Mouse (Mus musculus) kidney, embryonic 15.5 days (tissue): ENCODE data around the gene Gdi2. TPM values are rescaled to one million over a fixed set of nuclear protein-coding genes. Genes with fewer than 3 reads are reported as not detected.
"Not testable (repeated sequence)": the region's sequence is repeated elsewhere in the genome, so short reads cannot be mapped to it uniquely, and the experiment has no call there.

Experiments used
- ATAC-seq: fragments of 200-750 bp; cut with Nextera tagmentation; replicated peaks from 2 replicates; pipeline ENCODE4 v1.8.0; 2017; ENCODE audit warnings: moderate TSS enrichment; ENCODE audit not compliant: low FRiP score
- H3K27ac ChIP-seq: fragments of 300-500 bp; sonication (generic); 2 replicates; pipeline ENCODE4 v1.5.1; 2015; ENCODE audit warnings: mild to moderate bottlenecking, inconsistent platforms
- H3K27me3 ChIP-seq: fragments of 300-500 bp; sonication (generic); 2 replicates; pipeline ENCODE4 v1.6.1; 2015; ENCODE audit warnings: inconsistent platforms
- H3K36me3 ChIP-seq: fragments of 300-500 bp; sonication (generic); 2 replicates; pipeline ENCODE4 v1.6.1; 2015; ENCODE audit warnings: inconsistent platforms
- H3K4me1 ChIP-seq: fragments of 300-500 bp; sonication (generic); 2 replicates; pipeline ENCODE4 v1.6.1; 2015; ENCODE audit warnings: inconsistent platforms
- H3K4me2 ChIP-seq: fragments of 300-500 bp; sonication (generic); 2 replicates; pipeline ENCODE4 v1.6.1; 2015; ENCODE audit warnings: moderate library complexity, mild to moderate bottlenecking, inconsistent platforms
- H3K4me3 ChIP-seq: fragments of 300-500 bp; sonication (generic); replicated peaks from 2 replicates; pipeline ENCODE4 v1.5.1; 2015; ENCODE audit warnings: mild to moderate bottlenecking, inconsistent platforms
- H3K9ac ChIP-seq: fragments of 300-500 bp; sonication (generic); 2 replicates; pipeline ENCODE4 v1.6.1; 2015; ENCODE audit warnings: mild to moderate bottlenecking, inconsistent platforms
- H3K9me3 ChIP-seq: fragments of 300-500 bp; sonication (generic); replicated peaks from 2 replicates; pipeline ENCODE4 v1.6.1; 2016; ENCODE audit warnings: inconsistent platforms
- WGBS: fragments of 180-500 bp; shearing (Covaris S2); methylation state at CpG from one replicate; pipeline ENCODE4 v1.1.7; 2015; ENCODE audit warnings: mixed read lengths; 5-methylcytosine and 5-hydroxymethylcytosine counted together
- polyA plus RNA-seq: library from polyadenylated mRNA; unstranded; fragments of >200 nt; fragmentation: Nextera tagmentation; extraction: Ambion mirVana; gene quantifications from 2 replicates; pipeline ENCODE4 v1.2.1, GENCODE M21; 2015

The Gdi2 gene
- polyA plus RNA-seq, result 423 and 427 TPM in 2 replicates

DNA sequence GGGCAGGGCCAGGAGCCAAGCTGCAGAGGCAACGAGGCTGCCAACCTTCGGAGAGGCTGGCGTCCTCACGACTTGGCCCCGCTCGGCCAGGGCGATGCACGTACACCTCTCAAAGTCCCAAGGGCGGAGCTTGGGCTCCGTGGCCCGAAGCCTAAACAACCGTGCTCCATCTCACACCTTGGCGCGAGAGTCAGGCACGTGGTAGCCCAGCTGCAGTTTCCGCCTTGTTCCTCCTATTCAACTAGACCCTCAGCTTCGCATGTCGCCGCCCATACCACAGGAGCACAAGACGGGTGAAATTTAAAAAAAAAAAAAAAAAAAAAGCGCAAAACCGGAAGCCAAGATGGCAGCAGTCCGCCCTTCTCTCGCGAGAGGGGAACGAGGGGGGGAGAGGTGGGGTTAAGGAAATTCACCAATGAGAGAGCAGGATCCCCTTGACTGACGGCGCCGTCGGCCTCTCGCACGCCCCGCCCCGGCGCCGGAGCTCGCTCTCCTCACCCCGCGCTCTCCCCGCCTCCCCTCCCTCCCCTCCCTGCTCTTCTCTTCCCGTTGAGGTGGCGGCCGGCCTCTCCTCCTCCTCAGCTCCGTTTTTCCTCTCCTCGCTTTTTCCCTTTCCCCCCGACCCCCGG is at the start of gene Gdi2:
TSS of gene Gdi2 (plus strand) at position 470 of the 629 bp plus-strand sequence.
- no peaks in the 10 kb centered on the region for H3K27me3 ChIP-seq
- WGBS, result under 1% methylated on average over 36 of the region's 47 CpGs
- H3K4me2 ChIP-seq, result peak within 1 kb of the TSS; percentile 74
- ATAC-seq, result peak; percentile 97
- peak within 1 kb of the TSS; percentile 90 for H3K4me3 ChIP-seq
- H3K4me1 ChIP-seq, result peaks cover 23% of the 10 kb centered on the region
- peak within 1 kb of the TSS; percentile 98 for H3K27ac ChIP-seq
- peaks cover 4% of the 10 kb centered on the region; the same call in 1 of the 2 replicates for H3K9me3 ChIP-seq
- H3K36me3 ChIP-seq, result 0 out of 2 replicates have a peak, but pooled peaks cover 3% of the 10 kb centered on the region
- peak within 1 kb of the TSS; percentile 96 for H3K9ac ChIP-seq

DNA sequence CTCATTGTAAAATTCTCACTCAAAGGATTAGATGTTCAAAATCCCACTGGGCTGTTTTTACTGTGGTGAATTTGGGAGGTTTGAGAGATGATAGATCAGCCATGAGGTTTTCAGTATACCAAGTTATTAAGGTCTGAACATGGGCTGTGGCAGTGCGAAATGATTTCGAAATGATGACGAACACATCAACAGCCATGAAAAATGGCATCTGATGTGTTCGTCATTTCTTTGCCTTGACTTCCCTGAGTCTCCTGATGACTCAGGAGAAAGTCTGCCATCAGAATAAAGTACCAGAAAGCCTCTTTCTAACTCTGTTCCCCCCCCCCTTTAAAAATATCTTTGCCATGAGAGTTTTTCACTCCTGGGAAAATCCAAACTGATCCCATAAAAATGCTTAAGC is 42.3 kb upstream of the Gdi2 start:
- no peaks in the 10 kb centered on the region for H3K9me3 ChIP-seq
- H3K4me2 ChIP-seq, result no peak overlapping the region
- 95% methylated on average over 4 of the region's 4 CpGs for WGBS
- H3K27me3 ChIP-seq, result no peaks in the 10 kb centered on the region
- H3K36me3 ChIP-seq, result peaks cover 10% of the 10 kb centered on the region; the same call in 1 of the 2 replicates
- no peak overlapping the region for H3K27ac ChIP-seq
- ATAC-seq, result no peak
- H3K4me1 ChIP-seq, result no peaks in the 10 kb centered on the region
- H3K9ac ChIP-seq, result no peak overlapping the region
- no peak overlapping the region for H3K4me3 ChIP-seq

DNA sequence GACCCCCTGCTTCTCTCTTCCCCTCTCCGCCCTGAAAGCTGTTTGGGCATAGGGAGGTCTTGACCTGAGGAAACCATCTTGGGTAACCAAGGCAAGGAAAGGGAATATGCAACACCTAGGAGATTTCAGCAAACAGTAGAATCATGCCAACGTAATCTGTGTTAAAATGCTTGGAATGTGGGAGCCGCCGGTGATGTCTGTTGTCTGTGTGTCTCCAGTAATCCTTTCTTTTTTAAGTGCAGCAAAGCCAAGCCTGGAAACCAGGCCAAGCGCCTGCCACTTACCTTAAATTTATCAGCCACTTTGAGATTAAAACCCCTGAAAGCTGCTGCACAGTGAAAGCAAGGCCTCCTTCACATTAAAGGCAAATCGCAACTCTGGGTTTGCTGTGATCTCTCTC is 36.8 kb upstream of the Gdi2 start:
- not testable (repeated sequence) for H3K4me2 ChIP-seq, H3K36me3 ChIP-seq, H3K9me3 ChIP-seq, H3K27me3 ChIP-seq, ATAC-seq, H3K9ac ChIP-seq, H3K27ac ChIP-seq, H3K4me1 ChIP-seq, H3K4me3 ChIP-seq
- 80% methylated on average over 6 of the region's 6 CpGs for WGBS

DNA sequence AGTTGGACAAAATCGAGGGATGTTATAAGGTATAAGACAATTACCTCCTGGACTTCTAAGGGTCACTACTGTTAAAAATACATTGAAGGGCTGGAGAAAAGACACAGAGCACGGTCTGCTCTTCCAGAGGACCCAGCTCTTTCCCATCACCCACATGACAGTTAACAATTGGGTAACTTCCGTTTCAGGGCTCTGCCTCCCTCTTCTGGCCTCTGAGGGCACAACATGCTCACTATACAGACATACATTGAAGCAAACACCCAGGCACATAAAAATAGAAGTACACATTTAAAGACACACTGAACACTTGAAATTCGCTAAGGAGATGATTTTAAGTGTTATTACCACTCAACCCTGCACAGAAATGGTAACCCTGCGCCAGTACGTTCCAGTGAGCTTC is 22.5 kb upstream of the Gdi2 start:
- H3K9me3 ChIP-seq, H3K9ac ChIP-seq, H3K4me1 ChIP-seq, H3K4me2 ChIP-seq, H3K4me3 ChIP-seq, H3K27me3 ChIP-seq, H3K36me3 ChIP-seq, H3K27ac ChIP-seq, ATAC-seq: not testable (repeated sequence)
- 80% methylated on average over 6 of the region's 6 CpGs for WGBS

DNA sequence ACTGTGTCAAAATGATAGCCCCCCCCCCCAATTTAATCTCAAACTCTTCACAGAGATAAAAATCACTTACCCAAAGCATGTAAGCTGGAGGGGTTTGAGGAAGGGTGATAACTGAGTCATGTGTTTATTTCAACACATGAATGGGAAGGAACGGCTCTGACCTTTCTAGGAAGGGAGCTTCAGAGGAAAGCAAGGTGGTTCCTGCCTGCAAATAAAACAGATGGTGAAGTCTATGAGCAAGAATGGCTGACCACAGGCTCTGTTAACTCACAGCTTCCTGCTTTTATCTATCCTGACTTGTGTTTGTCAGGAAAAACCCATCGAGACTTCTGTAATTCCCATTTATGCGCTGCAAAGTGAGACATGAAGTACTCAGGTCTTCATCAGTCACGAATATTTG is 18.5 kb upstream of the Gdi2 start:
- H3K4me1 ChIP-seq, H3K9me3 ChIP-seq, ATAC-seq, H3K4me2 ChIP-seq, H3K27me3 ChIP-seq, H3K27ac ChIP-seq, H3K36me3 ChIP-seq, H3K9ac ChIP-seq, H3K4me3 ChIP-seq: not testable (repeated sequence)
- 66% methylated on average over 3 of the region's 4 CpGs for WGBS

DNA sequence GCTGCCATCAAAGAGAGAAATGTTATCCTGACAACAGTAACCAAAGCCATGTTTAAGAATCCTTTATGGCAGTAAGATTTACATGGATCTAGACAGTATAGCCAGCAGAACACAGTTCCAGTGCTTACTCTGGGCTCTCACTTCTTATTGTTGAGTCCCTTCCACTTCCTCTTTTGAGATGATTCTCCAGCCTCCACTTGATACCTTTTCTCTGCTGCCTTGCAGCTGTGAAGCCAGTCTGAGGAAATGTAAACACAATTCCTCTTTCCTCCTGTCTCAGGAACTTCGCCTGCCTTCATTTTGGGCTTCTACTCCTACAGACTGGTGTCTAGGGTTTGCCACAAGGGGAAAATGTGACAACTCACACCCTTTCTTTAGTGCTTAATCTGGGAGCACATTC is 17.9 kb upstream of the Gdi2 start:
- not testable (repeated sequence) for H3K4me1 ChIP-seq, ATAC-seq, H3K9me3 ChIP-seq, H3K36me3 ChIP-seq, H3K4me2 ChIP-seq, H3K27ac ChIP-seq, H3K4me3 ChIP-seq, H3K27me3 ChIP-seq, H3K9ac ChIP-seq
- 15% methylated on average over 1 of the region's 1 CpGs for WGBS

DNA sequence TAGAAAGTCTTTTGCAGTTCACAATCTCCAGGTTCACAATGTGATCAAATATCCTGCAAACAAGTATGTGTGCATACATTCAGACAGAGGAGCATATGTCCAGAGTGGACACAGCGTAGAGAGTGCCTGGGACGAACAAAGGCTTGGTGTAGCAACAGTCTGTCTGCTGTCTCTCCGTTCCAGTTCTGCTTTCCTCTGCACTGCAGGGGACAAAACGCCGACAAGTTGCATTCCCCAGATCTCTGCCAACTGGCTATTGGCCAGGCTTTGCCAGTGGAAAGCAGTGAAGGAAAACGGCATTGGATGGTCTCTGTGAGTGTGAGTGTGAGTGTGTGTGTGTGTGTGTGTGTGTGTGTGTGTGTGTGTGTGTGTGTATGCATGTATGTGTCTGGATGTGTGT is 14.4 kb upstream of the Gdi2 start:
- no peak overlapping the region for H3K4me2 ChIP-seq
- 68% methylated on average over 6 of the region's 6 CpGs for WGBS
- ATAC-seq, result no peak

DNA sequence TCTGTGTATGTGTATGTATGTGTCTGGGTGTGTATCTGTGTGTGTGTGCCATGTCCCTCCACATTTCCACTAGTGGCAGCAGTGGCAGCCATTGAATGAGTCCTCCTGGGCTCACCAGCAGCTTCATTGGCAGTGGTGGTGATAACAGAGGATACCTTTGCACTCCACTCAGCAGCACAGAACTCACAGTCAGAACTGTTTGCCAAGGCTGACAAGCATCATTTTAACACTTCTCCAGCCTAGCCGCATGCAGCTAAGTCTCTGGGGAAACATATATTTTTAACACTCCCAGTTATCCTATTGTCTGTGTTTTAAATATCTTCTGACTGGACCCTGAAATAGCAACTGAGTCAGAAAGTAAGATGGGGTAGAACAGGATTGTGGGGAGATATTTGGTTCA is 13.9 kb upstream of the Gdi2 start:
- no peak for ATAC-seq
- no peaks in the 10 kb centered on the region for H3K9me3 ChIP-seq
- H3K4me2 ChIP-seq, result no peak overlapping the region
- no peaks in the 10 kb centered on the region for H3K27me3 ChIP-seq
- no peak overlapping the region for H3K9ac ChIP-seq
- H3K4me3 ChIP-seq, result no peak overlapping the region
- no peaks in the 10 kb centered on the region for H3K36me3 ChIP-seq
- H3K4me1 ChIP-seq, result no peaks in the 10 kb centered on the region
- WGBS, result 44% methylated on average over 1 of the region's 1 CpGs
- no peak overlapping the region for H3K27ac ChIP-seq

More for the DNA sequence above, 14.4 kb upstream of the Gdi2 start:
- no peaks in the 10 kb centered on the region for H3K27me3 ChIP-seq
- no peak overlapping the region for H3K9ac ChIP-seq
- H3K36me3 ChIP-seq, result no peaks in the 10 kb centered on the region
- no peak overlapping the region for H3K4me3 ChIP-seq
- H3K4me1 ChIP-seq, result no peaks in the 10 kb centered on the region
- no peak overlapping the region for H3K27ac ChIP-seq
- no peaks in the 10 kb centered on the region for H3K9me3 ChIP-seq

DNA sequence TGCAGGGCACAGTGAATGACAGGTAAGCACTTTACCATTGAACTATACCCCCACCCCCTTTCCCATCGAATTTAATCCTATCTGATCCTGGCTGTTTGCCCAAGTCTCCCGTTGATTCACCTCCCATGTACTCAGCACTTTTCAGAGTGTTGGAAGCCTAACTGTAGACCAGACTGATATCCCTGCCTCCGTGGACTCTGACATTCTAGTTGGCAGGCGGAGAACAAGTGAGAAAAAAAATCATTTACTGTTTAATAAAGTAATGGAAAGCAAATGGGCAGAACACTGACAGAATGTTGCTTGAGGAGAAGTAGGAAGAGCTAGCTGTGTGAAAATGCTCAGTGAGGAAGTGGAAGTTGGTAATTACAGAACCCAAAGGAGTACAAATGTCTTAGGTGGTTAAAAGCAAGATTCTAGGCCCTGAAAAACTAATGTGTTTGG is 12.2 kb upstream of the Gdi2 start:
- no peaks in the 10 kb centered on the region for H3K36me3 ChIP-seq
- H3K4me3 ChIP-seq, result no peak overlapping the region
- no peak overlapping the region for H3K27ac ChIP-seq
- H3K4me1 ChIP-seq, result no peaks in the 10 kb centered on the region
- WGBS, result 71% methylated on average over 4 of the region's 4 CpGs
- no peak overlapping the region for H3K9ac ChIP-seq
- no peak for ATAC-seq
- no peaks in the 10 kb centered on the region for H3K27me3 ChIP-seq
- H3K4me2 ChIP-seq, result no peak overlapping the region
- no peaks in the 10 kb centered on the region for H3K9me3 ChIP-seq

DNA sequence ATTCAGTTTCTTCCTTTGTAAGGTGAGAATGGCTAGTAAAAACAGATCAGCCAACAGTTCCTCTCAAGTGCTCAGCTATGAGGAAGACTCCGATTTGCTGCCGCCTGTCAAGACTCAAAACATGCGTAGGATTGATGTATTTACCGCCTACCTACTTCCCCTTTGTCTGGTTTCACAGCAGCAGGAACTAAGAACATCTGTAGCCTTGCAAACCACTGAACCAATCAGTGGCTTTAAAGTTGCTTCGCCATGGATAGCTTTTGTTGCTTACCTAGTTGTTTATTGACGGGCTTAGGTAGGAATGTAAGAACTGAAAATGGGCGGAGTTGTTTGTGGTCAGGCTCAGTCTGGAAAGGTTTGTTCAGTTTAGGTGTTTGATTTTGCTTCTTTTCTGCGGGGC is 11.5 kb upstream of the Gdi2 start:
- no peak overlapping the region for H3K27ac ChIP-seq
- H3K9ac ChIP-seq, result no peak overlapping the region
- H3K9me3 ChIP-seq, result no peaks in the 10 kb centered on the region
- no peak overlapping the region for H3K4me3 ChIP-seq
- WGBS, result 82% methylated on average over 8 of the region's 8 CpGs
- no peaks in the 10 kb centered on the region for H3K36me3 ChIP-seq
- H3K4me1 ChIP-seq, result no peaks in the 10 kb centered on the region
- no peak for ATAC-seq
- no peak overlapping the region for H3K4me2 ChIP-seq
- no peaks in the 10 kb centered on the region for H3K27me3 ChIP-seq

DNA sequence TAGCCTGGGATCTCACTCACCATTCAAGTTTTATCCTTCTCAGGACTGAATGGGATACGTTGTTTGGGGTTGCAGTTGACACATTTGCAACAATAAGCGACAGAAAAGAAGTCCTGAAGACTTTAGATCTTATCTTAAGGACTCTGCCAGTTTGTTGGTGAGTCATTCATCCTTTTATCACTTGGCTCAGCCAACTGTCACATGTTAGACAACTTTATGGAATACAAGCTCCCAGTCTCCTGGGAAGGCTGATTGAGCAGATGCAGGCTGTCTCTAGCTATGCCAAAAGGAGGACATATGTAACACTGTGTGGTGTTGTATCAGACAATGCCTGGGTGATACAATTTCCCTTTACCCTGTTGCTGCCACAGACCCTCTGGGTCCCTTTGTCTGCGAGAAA is 7.4 kb upstream of the Gdi2 start:
- Histone ChIP-seq H3K9me3 (no peaks in the 10 kb centered on the region), H3K27me3 (no peaks in the 10 kb centered on the region), H3K27ac (no peak overlapping the region), H3K9ac (no peak overlapping the region), H3K36me3 (no peaks in the 10 kb centered on the region), H3K4me2 (no peak overlapping the region), H3K4me3 (no peak overlapping the region), H3K4me1 (no peaks in the 10 kb centered on the region)
- no peak for ATAC-seq
- 59% methylated on average over 3 of the region's 3 CpGs for WGBS

DNA sequence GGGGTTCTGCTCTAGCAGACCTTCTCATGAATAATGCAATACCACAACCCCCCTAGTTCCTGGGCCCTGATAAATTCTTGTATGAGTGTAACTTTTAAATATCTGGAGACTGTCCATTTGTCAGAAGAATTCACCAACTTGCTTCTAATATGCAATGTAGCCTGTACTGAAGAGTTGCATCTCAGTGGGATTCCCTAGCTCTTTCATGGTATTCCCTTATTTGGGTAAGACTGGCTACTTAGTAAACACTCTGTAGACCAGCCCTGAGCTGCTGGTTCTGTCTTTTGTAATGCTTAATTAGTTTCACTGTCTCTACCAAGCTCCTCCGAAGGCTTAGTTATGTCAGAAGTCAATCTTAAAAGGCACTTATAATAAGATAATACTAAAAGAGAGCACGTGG is 6.7 kb upstream of the Gdi2 start:
- H3K36me3 ChIP-seq, H3K27me3 ChIP-seq, H3K4me3 ChIP-seq, H3K4me2 ChIP-seq, ATAC-seq, H3K27ac ChIP-seq, H3K9ac ChIP-seq, H3K4me1 ChIP-seq, H3K9me3 ChIP-seq: not testable (repeated sequence)
- 77% methylated on average over 2 of the region's 2 CpGs for whole genome bisulfite sequencing

DNA sequence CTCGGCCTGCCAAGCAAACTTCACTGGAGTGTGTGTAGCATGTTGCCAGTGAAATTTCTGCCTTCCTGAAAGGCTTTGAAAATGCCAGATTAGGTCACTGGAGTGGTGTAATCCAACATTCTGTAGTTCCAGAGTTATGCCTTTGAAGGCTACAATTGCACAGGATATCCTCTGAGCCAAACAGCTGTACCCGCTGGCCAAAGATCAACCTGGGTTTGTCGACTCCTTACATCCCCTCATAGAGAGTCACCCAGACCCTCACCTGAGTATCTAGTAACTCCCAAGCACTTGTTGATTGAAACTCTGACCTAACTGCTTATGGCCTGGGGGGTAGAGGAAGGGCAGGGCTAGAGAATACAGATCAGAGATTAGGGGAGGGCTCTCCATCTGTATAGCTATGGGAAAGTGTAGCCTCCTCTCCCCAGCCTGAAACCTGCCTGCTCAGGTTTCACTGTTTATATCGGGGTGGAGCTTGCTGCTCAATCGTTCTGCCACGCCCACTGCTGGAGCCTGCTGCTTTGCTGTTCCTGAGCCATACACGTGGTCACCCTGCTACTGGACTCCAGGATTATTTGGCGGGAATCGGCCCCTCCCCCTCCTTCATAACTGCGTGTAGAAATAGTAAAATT is 6.1 kb upstream of the Gdi2 start:
- no peak overlapping the region for H3K27ac ChIP-seq
- ATAC-seq, result peak; percentile 69
- no peak overlapping the region for H3K9ac ChIP-seq
- no peaks in the 10 kb centered on the region for H3K27me3 ChIP-seq
- H3K4me1 ChIP-seq, result no peaks in the 10 kb centered on the region
- 55% methylated on average over 10 of the region's 10 CpGs for WGBS
- no peak overlapping the region for H3K4me3 ChIP-seq
- no peak overlapping the region for H3K4me2 ChIP-seq
- no peaks in the 10 kb centered on the region for H3K36me3 ChIP-seq
- H3K9me3 ChIP-seq, result peaks cover 4% of the 10 kb centered on the region; the same call in 1 of the 2 replicates
